Mouse (Mus musculus) inflammation-experienced regulatory T-cells (primary cell): ENCODE data around the gene Pde1a. TPM values are rescaled to one million over a fixed set of nuclear protein-coding genes. Genes with fewer than 3 reads are reported as not detected.

Experiments
- polyA plus RNA-seq, 2 experiments: library from polyadenylated mRNA; unstranded; fragments of 100-300 nt; shearing (Covaris generic); gene quantifications; one replicate each; pipeline ENCODE4 v1.2.1; 2017

The Pde1a gene
- under 1 TPM; 0.12 to 0.71 TPM for polyA plus RNA-seq

GRCm38 (mm10) chr2:80128861-80129698, at the start of gene Pde1a:
Pde1a (minus strand) TSS chr2:80129458.

Other genes with a start within 250 kb of the Pde1a start
- under 1 TPM in 1 of 2 experiments, not detected in 1; 0.08 TPM for gene Prdx6b, start 163.0 kb upstream of the Pde1a start, polyA plus RNA-seq
- 10 to 100 TPM; 41.8 to 48.9 TPM for gene Dnajc10, start 186.0 kb upstream of the Pde1a start, polyA plus RNA-seq